Comparison of ENCODE assay signal across 18 mouse cellular contexts in the genomic region with DNA sequence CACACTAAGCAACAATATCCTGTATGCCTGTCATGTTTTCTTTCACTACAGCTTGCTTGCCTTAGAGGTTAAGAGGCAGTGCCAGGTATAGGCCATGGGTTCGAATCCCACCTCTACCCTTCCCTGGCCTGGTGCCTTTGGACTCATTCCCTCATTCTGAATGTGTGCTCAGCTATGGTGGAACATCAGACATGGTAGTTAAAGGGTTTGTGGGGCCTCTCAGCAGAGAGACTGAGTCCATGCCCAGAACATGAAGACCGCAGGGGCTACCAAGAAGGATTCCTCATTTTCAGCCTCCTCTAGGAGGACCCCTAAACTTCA. TPM values are rescaled to one million over a fixed set of nuclear protein-coding genes. Genes with fewer than 3 reads are reported as not detected.
A peak's percentile ranks its signal among the peaks of the same experiment; 100 is the strongest.
DNase-seq lines count a peak whose midpoint lies in the region; ATAC-seq and TF ChIP-seq lines count a peak whose summit lies in the region.
"Had no signal": no experiment of that assay in that cellular context is flagged by ENCODE, and none has a peak within 500 bp of the region (broad histone marks: within the 10 kb centered on the region; RNA-seq: fewer than 3 reads in every experiment).

No protein-coding gene starts in this region.

- H3K79me2 ChIP-seq in myocyte (ENCODE audit: control insufficient read depth, insufficient read depth), result no peaks in the 10 kb centered on the region

- peak overlapping the region; percentile 44 for H3K27ac ChIP-seq in embryonic facial prominence, embryonic 13.5 days
- no peak overlapping the region for H3K27ac ChIP-seq in embryonic facial prominence, embryonic 10.5 days (replicated peaks)
- H3K27ac ChIP-seq in hindbrain, embryonic 15.5 days (replicated peaks), result peak overlapping the region; percentile 27; the same call in 1 of the 2 replicates
- no peak overlapping the region for H3K27ac ChIP-seq in hindbrain, embryonic 10.5 days
- H3K27ac ChIP-seq in cortical plate, adult 2 months (ENCODE audit: insufficient read depth, low read length), result peak overlapping the region; percentile 44
- H3K27ac ChIP-seq in heart, embryonic 12.5 days (ENCODE audit: poor library complexity, severe bottlenecking), result no peak overlapping the region
- H3K27ac ChIP-seq: heart, embryonic 13.5 days; liver, embryonic 12.5 days; lung, embryonic 15.5 days had no signal

- H3ac ChIP-seq in myocyte (ENCODE audit: control insufficient read depth, insufficient read length), result no peak overlapping the region

- TF ChIP-seq POLR2A in cortical plate, adult 2 months (IDR thresholded peaks at IDR 0.05; ENCODE audit: extremely low read depth, insufficient read depth, low read length), result no peak
- no peak for TF ChIP-seq POLR2A in myocyte (IDR thresholded peaks at IDR 0.05; ENCODE audit: insufficient read length, low read depth)

- no peak for ATAC-seq in embryonic facial prominence, embryonic 13.5 days (ENCODE audit: insufficient number of reproducible peaks, insufficient read depth, low FRiP score, low TSS enrichment, low read depth)
- no peak for ATAC-seq in hindbrain, embryonic 15.5 days (ENCODE audit: low FRiP score, low read depth)
- no peak for ATAC-seq in heart, embryonic 12.5 days (ENCODE audit: insufficient number of reproducible peaks, low FRiP score)
- ATAC-seq: liver, embryonic 12.5 days had no signal

- H3K4me3 ChIP-seq in embryonic facial prominence, embryonic 13.5 days, result no peak overlapping the region
- H3K4me3 ChIP-seq in embryonic facial prominence, embryonic 10.5 days, result no peak overlapping the region
- no peak overlapping the region for H3K4me3 ChIP-seq in hindbrain, embryonic 15.5 days
- no peak overlapping the region for H3K4me3 ChIP-seq in hindbrain, embryonic 10.5 days
- no peak overlapping the region for H3K4me3 ChIP-seq in cortical plate, adult 2 months (ENCODE audit: insufficient read depth, low read length)
- no peak overlapping the region for H3K4me3 ChIP-seq in myocyte
- no peak overlapping the region for H3K4me3 ChIP-seq in heart, embryonic 12.5 days
- H3K4me3 ChIP-seq: heart, embryonic 13.5 days; liver, embryonic 12.5 days; lung, embryonic 15.5 days had no signal

- no peak overlapping the region for H3K4me2 ChIP-seq in embryonic facial prominence, embryonic 13.5 days
- H3K4me2 ChIP-seq in hindbrain, embryonic 15.5 days, result no peak overlapping the region
- peak overlapping the region; percentile 64 for H3K4me2 ChIP-seq in myocyte (ENCODE audit: low read depth)
- H3K4me2 ChIP-seq in heart, embryonic 12.5 days, result no peak overlapping the region
- H3K4me2 ChIP-seq: heart, embryonic 13.5 days; liver, embryonic 12.5 days; lung, embryonic 15.5 days had no signal

- H3K9ac ChIP-seq in embryonic facial prominence, embryonic 13.5 days, result 0 out of 2 replicates have a peak overlapping the region, but pooled peaks have one; percentile 51
- H3K9ac ChIP-seq in hindbrain, embryonic 15.5 days, result no peak overlapping the region
- H3K9ac ChIP-seq in heart, embryonic 12.5 days, result no peak overlapping the region
- H3K9ac ChIP-seq: heart, embryonic 13.5 days; liver, embryonic 12.5 days; lung, embryonic 15.5 days had no signal

- no peak for TF ChIP-seq CTCF in cortical plate, adult 2 months (IDR thresholded peaks at IDR 0.05; ENCODE audit: extremely low read depth, insufficient read depth, low read length)

- H3K27me3 ChIP-seq in embryonic facial prominence, embryonic 13.5 days, result no peaks in the 10 kb centered on the region
- peaks cover 6% of the 10 kb centered on the region; the same call in 1 of the 2 replicates for H3K27me3 ChIP-seq in embryonic facial prominence, embryonic 10.5 days (replicated peaks; ENCODE audit: low read depth, poor library complexity, severe bottlenecking)
- H3K27me3 ChIP-seq in hindbrain, embryonic 15.5 days, result no peaks in the 10 kb centered on the region
- peaks cover 20% of the 10 kb centered on the region for H3K27me3 ChIP-seq in hindbrain, embryonic 10.5 days (ENCODE audit: insufficient read depth, poor library complexity, severe bottlenecking)
- no peaks in the 10 kb centered on the region for H3K27me3 ChIP-seq in myocyte (ENCODE audit: control insufficient read depth, insufficient read depth, insufficient read length)
- H3K27me3 ChIP-seq in heart, embryonic 12.5 days (replicated peaks), result peaks cover 36% of the 10 kb centered on the region
- H3K27me3 ChIP-seq: lung, embryonic 15.5 days; Patski had no signal

- DNase-seq in embryonic facial prominence, embryonic 10.5 days (ENCODE audit: low spot score), result no peak
- no peak for DNase-seq in hindbrain, embryonic 10.5 days (ENCODE audit: low spot score)
- DNase-seq: adrenal gland, postnatal 36 days; B cell, adult 2 months; embryo, embryonic 11 days; heart, postnatal 4 days; kidney, adult 11 months; kidney, postnatal 14 days; thymus, postnatal 36 days had no signal

- H3K36me3 ChIP-seq in embryonic facial prominence, embryonic 13.5 days, result peaks cover 51% of the 10 kb centered on the region
- H3K36me3 ChIP-seq in embryonic facial prominence, embryonic 10.5 days (replicated peaks), result peaks cover 55% of the 10 kb centered on the region
- H3K36me3 ChIP-seq in hindbrain, embryonic 15.5 days, result peaks cover 13% of the 10 kb centered on the region; the same call in 1 of the 2 replicates
- 0 out of 2 replicates have a peak, but pooled peaks cover under 1% of the 10 kb centered on the region for H3K36me3 ChIP-seq in hindbrain, embryonic 10.5 days
- H3K36me3 ChIP-seq in myocyte (ENCODE audit: control insufficient read depth, insufficient read depth), result no peaks in the 10 kb centered on the region
- no peaks in the 10 kb centered on the region for H3K36me3 ChIP-seq in heart, embryonic 12.5 days
- H3K36me3 ChIP-seq: liver, embryonic 12.5 days; lung, embryonic 15.5 days had no signal

- 97% methylated on average over 2 of the region's 2 CpGs for WGBS in embryonic facial prominence, embryonic 13.5 days
- 91% methylated on average over 2 of the region's 2 CpGs for WGBS in embryonic facial prominence, embryonic 10.5 days
- 94% methylated on average over 2 of the region's 2 CpGs for WGBS in hindbrain, embryonic 15.5 days
- WGBS in hindbrain, embryonic 10.5 days, result 90% methylated on average over 2 of the region's 2 CpGs
- WGBS in heart, embryonic 12.5 days, result 85% methylated on average over 2 of the region's 2 CpGs

- H3K9me3 ChIP-seq in embryonic facial prominence, embryonic 13.5 days, result no peaks in the 10 kb centered on the region
- no peaks in the 10 kb centered on the region for H3K9me3 ChIP-seq in embryonic facial prominence, embryonic 10.5 days
- no peaks in the 10 kb centered on the region for H3K9me3 ChIP-seq in hindbrain, embryonic 15.5 days
- H3K9me3 ChIP-seq in hindbrain, embryonic 10.5 days, result no peaks in the 10 kb centered on the region
- H3K9me3 ChIP-seq in heart, embryonic 12.5 days (replicated peaks), result no peaks in the 10 kb centered on the region
- H3K9me3 ChIP-seq: heart, embryonic 13.5 days; liver, embryonic 12.5 days; lung, embryonic 15.5 days had no signal

- peaks cover 28% of the 10 kb centered on the region for H3K4me1 ChIP-seq in embryonic facial prominence, embryonic 13.5 days
- H3K4me1 ChIP-seq in embryonic facial prominence, embryonic 10.5 days, result peaks cover 22% of the 10 kb centered on the region
- peaks cover 9% of the 10 kb centered on the region for H3K4me1 ChIP-seq in hindbrain, embryonic 15.5 days (replicated peaks)
- peaks cover 16% of the 10 kb centered on the region for H3K4me1 ChIP-seq in hindbrain, embryonic 10.5 days (replicated peaks)
- peaks cover 18% of the 10 kb centered on the region for H3K4me1 ChIP-seq in cortical plate, adult 2 months (ENCODE audit: control insufficient read depth, insufficient read depth, low read length)
- no peaks in the 10 kb centered on the region for H3K4me1 ChIP-seq in heart, embryonic 12.5 days (replicated peaks)
- H3K4me1 ChIP-seq: heart, embryonic 13.5 days; liver, embryonic 12.5 days; lung, embryonic 15.5 days had no signal

RNA-seq across cellular contexts. Expression of gene Ciz1, which starts 8.8 kb away (rescaled TPM):
- polyA plus RNA-seq in embryonic facial prominence, embryonic 13.5 days (2015; fragmentation: Nextera tagmentation; extraction: Ambion mirVana), result 48.6 and 54.2 TPM in 2 replicates
- polyA plus RNA-seq in embryonic facial prominence, embryonic 10.5 days (2016; fragmentation: Nextera tagmentation; extraction: Ambion mirVana), result 65.8 and 66.4 TPM in 2 replicates
- polyA plus RNA-seq in hindbrain, embryonic 15.5 days (2015; fragmentation: Nextera tagmentation; extraction: Ambion mirVana), result 48.2 and 60.7 TPM in 2 replicates
- polyA plus RNA-seq in hindbrain, embryonic 10.5 days (2016; fragmentation: Nextera tagmentation; extraction: Ambion mirVana), result 56.3 and 69.4 TPM in 2 replicates
- 171 and 184 TPM in 2 replicates for polyA plus RNA-seq in cortical plate, adult 2 months (2012; rRNA removed)
- polyA plus RNA-seq in myocyte (2012; fragmentation: generic; extraction: Trizol), result 54.2 TPM
- polyA plus RNA-seq in heart, embryonic 12.5 days (2016; fragmentation: Nextera tagmentation; extraction: Ambion mirVana), result 40.5 and 42.2 TPM in 2 replicates

RNA-seq across cellular contexts. Expression of gene Dnm1, which starts 9.8 kb away (rescaled TPM):
- polyA plus RNA-seq in embryonic facial prominence, embryonic 13.5 days (2015; fragmentation: Nextera tagmentation; extraction: Ambion mirVana), result 31.9 and 32.4 TPM in 2 replicates
- polyA plus RNA-seq in embryonic facial prominence, embryonic 10.5 days (2016; fragmentation: Nextera tagmentation; extraction: Ambion mirVana), result 20.7 and 23.5 TPM in 2 replicates
- polyA plus RNA-seq in hindbrain, embryonic 15.5 days (2015; fragmentation: Nextera tagmentation; extraction: Ambion mirVana), result 77.2 and 86.0 TPM in 2 replicates
- 12.3 and 17.0 TPM in 2 replicates for polyA plus RNA-seq in hindbrain, embryonic 10.5 days (2016; fragmentation: Nextera tagmentation; extraction: Ambion mirVana)
- polyA plus RNA-seq in cortical plate, adult 2 months (2012; rRNA removed), result 1,325 and 1,395 TPM in 2 replicates
- 44.0 TPM for polyA plus RNA-seq in myocyte (2012; fragmentation: generic; extraction: Trizol)
- polyA plus RNA-seq in heart, embryonic 12.5 days (2016; fragmentation: Nextera tagmentation; extraction: Ambion mirVana), result 6.2 and 7.6 TPM in 2 replicates

RNA-seq across cellular contexts. Expression of gene 1110008P14Rik, which starts 38.4 kb away (rescaled TPM):
- 44.1 and 47.8 TPM in 2 replicates for polyA plus RNA-seq in embryonic facial prominence, embryonic 13.5 days (2015; fragmentation: Nextera tagmentation; extraction: Ambion mirVana)
- polyA plus RNA-seq in embryonic facial prominence, embryonic 10.5 days (2016; fragmentation: Nextera tagmentation; extraction: Ambion mirVana), result 35.0 and 39.3 TPM in 2 replicates
- polyA plus RNA-seq in hindbrain, embryonic 15.5 days (2015; fragmentation: Nextera tagmentation; extraction: Ambion mirVana), result 156 and 160 TPM in 2 replicates
- 41.4 and 66.7 TPM in 2 replicates for polyA plus RNA-seq in hindbrain, embryonic 10.5 days (2016; fragmentation: Nextera tagmentation; extraction: Ambion mirVana)
- polyA plus RNA-seq in cortical plate, adult 2 months (2012; rRNA removed), result 931 and 1,007 TPM in 2 replicates
- 153 TPM for polyA plus RNA-seq in myocyte (2012; fragmentation: generic; extraction: Trizol)
- 48.2 and 48.9 TPM in 2 replicates for polyA plus RNA-seq in heart, embryonic 12.5 days (2016; fragmentation: Nextera tagmentation; extraction: Ambion mirVana)

RNA-seq across cellular contexts. Expression of gene Lcn2, which starts 44.7 kb away (rescaled TPM):
- 0.22 and 1.5 TPM in 2 replicates for polyA plus RNA-seq in embryonic facial prominence, embryonic 13.5 days (2015; fragmentation: Nextera tagmentation; extraction: Ambion mirVana)
- polyA plus RNA-seq in embryonic facial prominence, embryonic 10.5 days (2016; fragmentation: Nextera tagmentation; extraction: Ambion mirVana), result not detected in 2 replicates
- polyA plus RNA-seq in hindbrain, embryonic 15.5 days (2015; fragmentation: Nextera tagmentation; extraction: Ambion mirVana), result 0.73 and 1.2 TPM in 2 replicates
- not detected in 2 replicates for polyA plus RNA-seq in hindbrain, embryonic 10.5 days (2016; fragmentation: Nextera tagmentation; extraction: Ambion mirVana)
- 0.25 and 0.58 TPM in 2 replicates for polyA plus RNA-seq in cortical plate, adult 2 months (2012; rRNA removed)
- 0.02 TPM for polyA plus RNA-seq in myocyte (2012; fragmentation: generic; extraction: Trizol)
- 0.14 and 0.38 TPM in 2 replicates for polyA plus RNA-seq in heart, embryonic 12.5 days (2016; fragmentation: Nextera tagmentation; extraction: Ambion mirVana)

RNA-seq across cellular contexts. Expression of gene Ptges2, which starts 52.4 kb away (rescaled TPM):
- 30.0 and 30.4 TPM in 2 replicates for polyA plus RNA-seq in embryonic facial prominence, embryonic 13.5 days (2015; fragmentation: Nextera tagmentation; extraction: Ambion mirVana)
- polyA plus RNA-seq in embryonic facial prominence, embryonic 10.5 days (2016; fragmentation: Nextera tagmentation; extraction: Ambion mirVana), result 32.2 and 32.5 TPM in 2 replicates
- polyA plus RNA-seq in hindbrain, embryonic 15.5 days (2015; fragmentation: Nextera tagmentation; extraction: Ambion mirVana), result 51.0 and 57.4 TPM in 2 replicates
- polyA plus RNA-seq in hindbrain, embryonic 10.5 days (2016; fragmentation: Nextera tagmentation; extraction: Ambion mirVana), result 26.3 and 32.3 TPM in 2 replicates
- 57.9 and 63.4 TPM in 2 replicates for polyA plus RNA-seq in cortical plate, adult 2 months (2012; rRNA removed)
- 50.6 TPM for polyA plus RNA-seq in myocyte (2012; fragmentation: generic; extraction: Trizol)
- polyA plus RNA-seq in heart, embryonic 12.5 days (2016; fragmentation: Nextera tagmentation; extraction: Ambion mirVana), result 39.9 and 44.9 TPM in 2 replicates

Comparison
In these comparisons a context has a peak if more than half of its experiments do, and no peak if none do; other contexts are left out.
1. H3K27ac ChIP-seq: peak in embryonic facial prominence, embryonic 13.5 days (single experiment), hindbrain, embryonic 15.5 days (single experiment) and cortical plate, adult 2 months (single experiment); none in embryonic facial prominence, embryonic 10.5 days (single experiment), hindbrain, embryonic 10.5 days (single experiment) and heart, embryonic 12.5 days (single experiment).
2. RNA of gene Dnm1, which starts 9.8 kb away (polyA plus RNA-seq): 1,325 to 1,395 TPM in cortical plate, adult 2 months; 77.2 to 86.0 TPM in hindbrain, embryonic 15.5 days, 44.0 TPM in myocyte (single experiment), 31.9 to 32.4 TPM in embryonic facial prominence, embryonic 13.5 days, 20.7 to 23.5 TPM in embryonic facial prominence, embryonic 10.5 days, 12.3 to 17.0 TPM in hindbrain, embryonic 10.5 days and 6.2 to 7.6 TPM in heart, embryonic 12.5 days; every median in the first group is over 10 times any median in the second.